Mouse (Mus musculus) erythroblast, adult 5-6 weeks (primary cell): ENCODE measurements around the gene Ptbp3. TPM values are rescaled to one million over a fixed set of nuclear protein-coding genes. Genes with fewer than 3 reads are reported as not detected.
"Not testable (repeated sequence)": the region's sequence is repeated elsewhere in the genome, so short reads cannot be mapped to it uniquely, and the experiment has no call there.

Source experiments
- ATAC-seq: replicated peaks from 2 replicates; pipeline ENCODE4 v1.8.0; 2016; ENCODE audit warnings: moderate number of reproducible peaks, mild to moderate bottlenecking, moderate TSS enrichment, inconsistent platforms; ENCODE audit not compliant: poor library complexity, low FRiP score, severe bottlenecking
- total RNA-seq, 2 experiments: library from RNA; stranded (forward) in 1 of 2; stranded (reverse) in 1 of 2; fragments of 150-400 nt in 1 of 2; fragments of 200-764, 138-1000 nt in 1 of 2; gene quantifications; 2 replicates each; pipeline versions ENCODE4 v1.2.3 to v1.2.4; 2015 to 2017; ENCODE audit warnings: low replicate concordance in 2 of 2

Gene Ptbp3
- total RNA-seq, 2 experiments from 2014 or later = 233 to 276 TPM

GRCm38 (mm10) chr4:59558096-59558720 is 9.0 kb upstream of the Ptbp3 start:
- ATAC-seq = no peak

DNA sequence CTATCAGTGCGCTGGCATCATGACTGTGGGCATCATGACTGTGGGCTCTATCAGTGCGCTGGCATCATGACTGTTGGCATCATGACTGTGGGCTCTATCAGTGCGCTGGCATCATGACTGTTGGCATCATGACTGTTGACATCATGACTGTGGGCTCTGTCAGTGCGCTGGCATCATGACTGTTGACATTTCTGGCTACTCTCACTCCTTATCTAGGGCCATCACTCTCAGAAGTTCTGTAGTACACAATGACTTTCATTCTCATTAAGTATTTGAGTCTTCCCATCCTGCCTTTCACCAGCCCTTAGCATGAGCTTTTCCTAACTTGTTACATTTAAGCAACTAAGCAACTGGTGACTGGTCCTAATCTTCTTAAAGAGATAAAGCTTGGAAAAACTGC is 8.2 kb upstream of the Ptbp3 start:
- not testable (repeated sequence) for ATAC-seq

GRCm38 (mm10) chr4:59555177-59555576 is 6.0 kb upstream of the Ptbp3 start:
- peak; percentile 76 for ATAC-seq

DNA sequence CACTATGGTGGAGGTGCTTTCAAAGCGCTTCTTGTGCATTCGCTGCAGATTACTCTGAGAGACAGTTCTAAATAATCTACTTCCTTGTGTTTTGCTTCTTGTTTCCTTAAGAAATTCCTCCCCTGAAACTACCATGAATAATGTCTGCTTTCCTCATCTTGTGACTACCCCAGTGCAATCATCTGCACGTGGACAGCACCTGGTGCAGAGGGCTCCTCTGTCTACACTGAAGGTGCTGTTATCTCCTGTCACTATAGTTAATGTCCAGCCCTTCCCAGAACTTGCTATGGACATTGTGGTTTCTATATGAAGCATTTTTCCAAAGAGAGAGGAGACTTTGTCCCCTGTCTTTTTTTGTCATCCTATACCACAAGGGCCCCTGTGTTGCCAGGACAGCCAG is 4.4 kb upstream of the Ptbp3 start:
- no peak for ATAC-seq

GRCm38 (mm10) chr4:59552835-59553234 is 3.7 kb upstream of the Ptbp3 start:
- no peak for ATAC-seq

GRCm38 (mm10) chr4:59551901-59552300 is 2.7 kb upstream of the Ptbp3 start:
- ATAC-seq = no peak

- no peak for ATAC-seq
Observed at GRCm38 (mm10) chr4:59549977-59550560, 905 bp upstream of the Ptbp3 start.

GRCm38 (mm10) chr4:59548560-59549174 is 497 bp downstream of the Ptbp3 start:
- ATAC-seq = peak; percentile 62

GRCm38 (mm10) chr4:59548011-59548559 is 1.1 kb downstream of the Ptbp3 start:
- no peak for ATAC-seq

- peak; percentile 75 for ATAC-seq
Observed at GRCm38 (mm10) chr4:59547136-59547889, 1.9 kb downstream of the Ptbp3 start.

DNA sequence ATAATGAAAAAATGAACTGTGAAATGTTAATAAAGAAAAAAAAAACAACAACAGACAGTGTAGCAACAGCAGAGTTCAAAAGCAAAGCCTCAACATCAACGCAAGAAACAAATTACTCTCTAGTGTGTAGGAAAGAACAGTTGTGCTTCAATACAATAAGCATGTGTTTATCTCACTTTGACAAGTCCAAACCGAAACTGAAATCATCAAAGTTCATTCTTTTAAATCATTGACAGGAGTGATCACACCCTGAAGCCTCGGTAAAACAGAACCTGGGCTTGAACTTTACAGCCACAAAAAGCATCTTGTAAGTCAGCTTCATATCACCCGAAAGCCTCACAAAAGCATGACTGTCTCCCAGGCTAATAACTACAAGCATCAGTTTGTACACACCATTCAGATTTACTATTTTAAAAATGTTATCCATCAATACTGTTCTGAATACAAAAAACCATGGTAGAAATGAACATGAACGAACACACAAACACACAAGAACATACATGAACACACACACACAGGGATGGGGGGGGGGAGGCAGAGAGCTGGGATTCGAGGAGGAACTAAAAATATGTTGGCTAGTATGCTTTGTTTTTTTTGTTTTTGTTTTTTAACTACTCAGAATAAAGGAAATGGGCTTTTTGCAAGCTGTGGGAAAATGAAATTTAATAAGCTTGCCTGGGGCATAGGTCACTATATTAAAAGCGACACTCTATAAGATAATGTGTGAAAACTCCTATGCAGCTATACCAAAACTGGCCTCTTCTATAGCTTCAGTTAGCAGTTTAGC is 2.7 kb downstream of the Ptbp3 start:
- no peak for ATAC-seq

DNA sequence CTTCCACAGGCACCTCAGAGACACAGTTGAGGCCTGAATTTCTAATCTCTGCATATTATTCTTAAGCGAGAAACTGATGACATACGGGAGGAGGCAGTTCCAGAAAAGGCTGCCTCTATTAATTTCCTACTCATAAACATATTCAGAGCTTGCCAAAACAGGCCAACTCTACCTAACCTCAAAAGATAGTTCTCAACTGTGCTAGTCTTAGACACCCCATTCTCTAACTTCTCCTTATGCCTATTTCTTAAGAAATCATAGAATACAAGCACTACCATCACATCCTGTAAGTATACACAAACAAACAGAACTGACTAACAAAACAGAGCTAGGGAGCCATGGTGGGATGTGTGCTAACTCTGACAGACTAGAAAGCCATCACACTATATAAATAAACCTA is 4.5 kb downstream of the Ptbp3 start:
- no peak for ATAC-seq

DNA sequence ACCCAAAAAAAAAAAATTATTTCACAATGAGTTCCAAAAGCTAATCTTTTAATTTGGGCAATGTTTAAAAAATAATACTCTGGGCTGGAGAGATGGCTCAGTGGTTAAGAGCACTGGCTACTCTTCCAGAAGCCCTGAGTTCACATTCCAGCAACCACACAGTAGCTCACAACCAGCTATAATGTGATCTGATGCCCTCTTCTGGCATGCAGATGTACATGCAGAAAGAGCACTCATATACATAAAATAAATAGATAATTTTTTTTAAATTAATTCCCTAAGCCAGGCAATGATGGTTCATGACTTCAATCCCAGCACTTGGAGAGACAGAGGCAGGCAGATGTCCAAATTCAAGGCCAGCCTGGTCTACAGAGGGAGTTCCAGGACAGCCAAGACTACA is 6.2 kb downstream of the Ptbp3 start:
- ATAC-seq = no peak

- ATAC-seq = no peak
Observed at GRCm38 (mm10) chr4:59536281-59536680, 12.9 kb downstream of the Ptbp3 start.

GRCm38 (mm10) chr4:59535624-59536023 is 13.5 kb downstream of the Ptbp3 start:
- ATAC-seq = no peak

GRCm38 (mm10) chr4:59533268-59533667 is 15.9 kb downstream of the Ptbp3 start:
- ATAC-seq = peak; percentile 86

DNA sequence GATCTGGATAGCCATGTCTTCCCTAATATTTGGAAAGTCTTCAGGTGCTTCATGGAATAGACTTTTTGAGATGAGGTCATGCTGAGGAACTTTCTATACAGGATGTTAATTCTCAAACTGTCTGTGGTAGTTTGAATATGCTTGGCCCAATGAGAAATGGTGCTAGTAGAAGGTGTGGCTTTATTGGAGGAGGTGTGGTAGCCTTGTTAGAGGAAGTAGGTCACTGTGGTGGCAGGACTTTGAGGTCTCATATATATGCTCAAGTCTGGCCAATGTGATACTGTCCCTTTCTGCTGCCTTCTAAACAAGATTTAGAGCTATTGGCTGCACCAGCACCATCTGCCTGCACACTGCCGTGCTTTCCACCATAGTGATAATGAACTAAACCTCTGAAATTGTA is 18.0 kb downstream of the Ptbp3 start:
- ATAC-seq = peak; percentile 36; the same call in 1 of the 2 replicates

GRCm38 (mm10) chr4:59527470-59527869 is 21.7 kb downstream of the Ptbp3 start:
- no peak for ATAC-seq

DNA sequence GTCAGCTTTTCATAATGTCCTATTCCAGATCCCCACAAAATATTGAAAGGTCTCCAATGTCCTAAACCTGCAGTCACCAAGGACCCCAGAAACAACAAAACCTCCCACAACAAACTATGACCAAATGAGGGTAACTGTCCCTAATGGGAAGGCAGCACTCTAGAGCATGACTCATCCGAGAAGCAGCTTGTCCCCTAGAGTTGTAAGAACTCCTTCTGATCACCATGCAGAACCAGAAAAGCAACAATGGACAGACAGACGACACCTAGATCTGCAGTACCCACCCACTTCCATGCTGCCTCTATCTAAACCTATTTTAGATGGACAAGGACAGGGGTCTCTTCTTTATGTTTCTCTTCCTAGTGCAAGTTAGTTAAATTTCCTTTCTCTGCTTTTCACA is 22.4 kb downstream of the Ptbp3 start:
- ATAC-seq = no peak

DNA sequence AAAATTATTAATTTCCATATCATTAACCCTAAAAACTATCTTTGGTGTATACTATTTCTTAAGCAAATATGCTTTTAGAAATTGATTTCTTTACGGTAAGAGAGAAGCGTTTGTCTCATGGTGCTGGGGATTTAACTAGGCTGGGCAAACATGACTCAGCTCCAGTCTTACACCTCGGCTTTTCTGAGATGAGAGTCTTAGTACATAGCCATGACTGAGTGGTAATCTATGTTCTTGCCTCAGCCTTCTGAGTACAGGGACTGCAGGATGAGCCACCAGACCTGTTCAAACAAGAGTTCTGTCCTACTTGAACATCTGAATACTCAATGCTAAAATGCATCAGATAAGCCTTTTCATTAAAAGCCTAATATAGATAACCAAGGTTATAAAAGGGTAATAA is 24.3 kb downstream of the Ptbp3 start:
- ATAC-seq = peak; percentile 95
